Mouse (Mus musculus) forelimb bud, embryonic 11.5 days (tissue): ENCODE data around the gene Ctbp2.
A peak's percentile ranks its signal among the peaks of the same experiment; 100 is the strongest.

ENCODE experiments used
- DNase-seq: peaks from one replicate; pipeline ENCODE4 v3.0.0-alpha.2; 2012; ENCODE audit warnings: low read depth, low spot score

Gene Ctbp2

DNA sequence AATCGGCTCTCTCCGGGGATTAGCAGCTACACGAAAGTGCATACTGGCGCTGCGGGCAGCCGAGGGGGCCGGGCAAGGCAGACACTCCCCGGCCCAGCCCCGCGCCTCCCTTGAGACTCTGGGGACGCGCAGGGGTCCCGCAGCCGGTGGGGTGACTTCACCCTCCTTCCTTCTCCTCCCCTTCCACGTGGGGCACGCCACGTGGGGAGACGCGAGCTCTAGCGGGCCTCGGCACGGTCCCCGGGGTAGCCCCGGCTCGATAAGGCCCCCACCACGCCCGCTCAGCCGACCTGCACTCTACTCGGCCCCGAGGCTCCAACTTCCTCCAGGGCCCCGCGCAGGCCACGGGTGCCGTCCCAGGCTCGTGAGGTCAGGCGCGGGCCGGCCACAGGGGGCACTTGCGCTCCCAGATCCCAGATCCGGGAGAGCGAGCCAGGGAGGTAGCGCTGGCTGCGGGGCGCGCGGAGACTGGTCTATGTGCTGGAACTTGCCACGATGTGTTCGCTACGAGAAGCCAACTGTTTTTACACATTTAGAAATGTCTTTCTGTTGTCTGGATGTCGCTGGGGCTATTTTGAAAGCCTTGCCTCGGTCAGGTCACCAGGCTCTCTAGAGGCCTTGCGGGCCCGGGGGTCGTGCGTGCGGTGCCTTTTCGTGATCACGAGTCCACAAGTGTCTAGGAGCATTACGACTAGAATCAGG is at the start of gene Ctbp2:
Ctbp2 (minus strand) TSS at position 356 of the 702 bp plus-strand sequence.
- DNase-seq: peak; percentile 79

DNA sequence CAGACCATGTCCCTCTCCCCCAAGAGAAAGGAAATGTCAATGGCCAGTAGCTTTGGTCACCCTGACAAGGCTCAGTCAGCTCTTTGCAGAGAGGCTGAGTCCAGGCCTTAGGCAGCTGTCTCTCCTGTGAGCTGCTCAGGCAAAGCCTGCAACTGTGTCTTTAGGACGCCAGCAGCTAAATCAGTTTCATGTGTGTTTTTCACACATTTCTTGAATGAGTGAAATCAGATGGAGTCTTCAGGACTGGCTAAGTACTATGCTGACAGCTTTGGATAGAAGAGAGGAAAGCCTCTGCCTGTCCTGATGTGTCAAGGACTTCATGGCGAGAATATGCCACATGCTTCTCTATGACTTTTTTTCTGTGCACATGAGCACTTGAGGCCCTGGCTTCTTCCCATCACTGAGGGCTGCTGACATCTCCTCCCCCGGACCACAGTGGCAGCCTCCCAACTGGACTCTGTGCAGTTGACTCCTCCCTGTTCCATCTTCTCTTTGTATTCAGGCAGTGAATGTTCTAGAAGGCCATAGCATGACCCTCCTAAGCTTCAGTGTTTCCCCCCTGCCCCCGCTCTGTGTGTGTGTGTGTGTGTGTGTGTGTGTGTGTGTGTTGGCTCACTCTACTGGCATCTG is 47.4 kb upstream of the Ctbp2 start:
- no peak for DNase-seq

GRCm38 (mm10) chr7:133168928-133169327 is 44.8 kb upstream of the Ctbp2 start:
- no peak for DNase-seq

- DNase-seq: no peak
Measured at GRCm38 (mm10) chr7:133167903-133168302, 43.7 kb upstream of the Ctbp2 start.

- DNase-seq: no peak
Measured at GRCm38 (mm10) chr7:133164770-133165169, 40.6 kb upstream of the Ctbp2 start.

GRCm38 (mm10) chr7:133163011-133163410 is 38.9 kb upstream of the Ctbp2 start:
- no peak for DNase-seq

DNA sequence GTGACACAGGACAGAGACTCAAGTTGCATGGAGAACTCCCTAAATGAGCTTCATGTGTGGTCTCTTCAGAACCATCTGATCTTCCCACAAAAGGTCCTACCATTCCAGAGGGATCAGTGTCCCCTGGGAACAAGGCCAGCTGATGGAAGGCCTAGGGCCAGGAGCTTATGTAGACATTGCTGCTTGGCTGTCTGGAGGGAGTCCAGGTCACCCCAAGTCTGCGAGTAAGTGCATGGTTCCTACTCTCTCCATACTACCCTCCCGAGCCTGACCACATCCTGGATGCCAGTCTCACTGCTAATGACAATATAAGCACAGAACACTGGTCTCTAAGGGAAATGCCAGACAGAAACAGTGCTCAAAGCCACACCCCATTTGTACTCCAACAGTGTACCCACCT is 38.0 kb upstream of the Ctbp2 start:
- DNase-seq: no peak

DNA sequence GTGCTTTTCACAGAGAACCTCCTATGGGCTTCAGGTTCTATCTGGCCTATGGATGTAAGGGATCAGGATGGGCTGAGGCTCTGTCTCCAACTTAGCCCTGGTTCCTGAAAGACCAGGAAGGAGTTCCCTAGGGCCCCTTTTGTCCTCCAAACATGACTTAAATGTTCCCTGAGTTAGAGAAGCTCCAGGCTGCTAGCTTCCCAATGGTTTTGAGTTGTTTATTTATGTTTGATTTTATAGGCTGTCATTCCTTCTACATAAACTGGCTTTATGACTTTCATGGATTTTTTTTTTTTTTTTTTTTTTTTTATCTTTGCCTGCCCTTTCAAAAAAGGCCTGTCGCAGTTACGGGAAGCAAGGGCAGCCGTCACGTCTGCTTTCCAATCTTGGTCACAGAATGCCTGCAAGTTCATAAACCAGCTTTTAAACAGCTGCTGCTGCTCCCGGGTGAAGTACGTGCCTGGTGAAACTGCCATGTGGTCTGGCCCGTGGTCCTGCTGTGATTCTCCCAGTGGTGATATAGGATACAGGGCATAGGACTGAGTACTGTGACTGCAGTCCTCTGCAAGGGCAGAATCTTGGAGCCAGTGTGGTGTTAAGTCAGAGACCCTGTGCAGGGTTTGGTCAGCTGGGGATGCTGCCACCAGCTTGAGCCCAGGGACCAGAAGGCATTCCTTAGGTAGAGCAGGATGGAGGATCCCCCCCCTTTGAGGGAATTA is 37.4 kb upstream of the Ctbp2 start:
- peak; percentile 30 for DNase-seq

- no peak for DNase-seq
Measured at GRCm38 (mm10) chr7:133159519-133159918, 35.4 kb upstream of the Ctbp2 start.

DNA sequence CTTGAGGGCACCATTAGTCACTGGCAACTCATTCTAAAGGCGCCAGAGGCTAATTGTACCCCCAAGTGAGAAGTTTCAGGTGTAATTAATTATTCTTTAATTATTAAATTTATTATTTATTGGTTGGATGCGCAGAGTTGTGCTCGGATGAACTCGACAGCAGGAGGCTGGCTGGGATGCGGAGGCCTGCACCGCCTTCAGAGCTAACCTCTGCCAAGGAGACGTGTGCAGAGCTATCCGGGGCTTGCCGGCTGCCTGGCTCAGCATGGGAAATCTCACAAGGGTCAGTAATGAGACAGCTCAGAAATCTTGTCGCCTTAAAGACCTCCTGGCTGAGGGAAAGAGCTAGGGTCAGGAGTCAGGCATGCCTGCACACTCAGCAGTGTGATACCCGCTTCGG is 31.5 kb upstream of the Ctbp2 start:
- DNase-seq: no peak

DNA sequence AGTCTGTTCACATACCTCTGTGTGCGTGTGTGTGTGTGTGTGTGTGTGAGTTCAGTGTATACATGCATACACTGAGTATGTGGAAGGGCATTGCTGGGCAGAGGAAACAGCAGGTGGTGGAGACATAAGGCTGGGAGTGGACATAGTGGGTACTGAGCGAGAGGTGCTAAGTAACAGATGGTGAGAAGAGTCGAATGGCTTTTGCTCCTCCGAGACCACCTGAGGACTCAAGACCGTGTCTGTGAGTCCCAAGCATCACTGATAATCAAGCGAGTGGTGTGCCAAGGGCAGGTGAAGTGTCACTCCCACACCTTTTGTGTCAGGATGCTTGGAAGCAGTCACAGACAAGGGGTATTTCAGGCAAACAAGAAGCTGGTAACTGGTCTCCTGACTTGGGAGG is 30.7 kb upstream of the Ctbp2 start:
- DNase-seq: no peak

GRCm38 (mm10) chr7:133139689-133140336 is 15.7 kb upstream of the Ctbp2 start:
- DNase-seq: no peak

- DNase-seq: no peak
Measured at GRCm38 (mm10) chr7:133133552-133133951, 9.4 kb upstream of the Ctbp2 start.

- DNase-seq: no peak
Measured at GRCm38 (mm10) chr7:133132702-133133101, 8.5 kb upstream of the Ctbp2 start.

- DNase-seq: no peak
Measured at GRCm38 (mm10) chr7:133124701-133125485, 739 bp upstream of the Ctbp2 start.

- peak; percentile 85 for DNase-seq
Measured at GRCm38 (mm10) chr7:133123244-133123998, 733 bp downstream of the Ctbp2 start, which contains the start of gene Fgfr2. TSS of gene Fgfr2 (minus strand) at chr7:133123350.

DNA sequence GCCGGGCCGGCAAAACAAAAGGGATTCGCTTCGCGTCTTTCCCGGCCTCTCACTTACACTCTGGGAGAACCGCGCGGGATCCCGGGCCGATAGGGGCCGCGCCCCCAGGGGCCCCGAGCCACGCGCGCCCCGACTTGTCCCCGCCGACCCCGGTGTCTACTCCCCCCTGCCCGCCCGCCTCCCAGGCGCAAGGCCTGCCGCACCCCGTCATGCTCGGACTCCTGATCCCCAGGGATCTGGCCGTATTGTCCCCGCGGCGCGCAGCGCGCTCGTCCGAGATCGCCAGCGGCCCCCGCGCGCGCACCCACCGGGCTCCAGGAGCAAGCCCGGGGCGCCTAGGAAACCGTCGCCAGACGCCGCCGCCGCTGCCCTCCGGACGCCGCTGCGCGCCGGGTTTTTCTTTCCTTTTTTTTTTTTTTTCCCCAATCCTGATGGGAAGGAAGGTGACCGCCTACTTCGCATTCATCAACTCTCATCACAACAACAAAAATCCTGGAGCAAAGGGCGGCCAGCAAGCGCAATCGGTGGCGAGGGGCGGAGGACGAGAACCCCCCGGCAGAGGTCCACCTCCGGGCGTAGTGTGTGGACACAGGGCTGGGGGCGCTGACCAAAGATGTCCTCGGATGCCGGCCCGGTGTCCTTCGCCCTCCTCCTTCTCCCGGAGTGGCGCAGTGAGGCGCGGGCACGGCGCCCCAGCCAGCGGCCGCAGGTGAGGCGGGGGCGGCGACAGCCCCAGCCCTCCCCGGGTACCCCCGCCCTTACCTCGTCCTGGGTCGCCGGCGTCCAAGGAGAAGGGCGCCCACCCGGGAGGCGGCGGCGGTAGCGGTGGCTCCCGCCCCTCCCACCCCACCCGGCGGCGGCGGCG is 1.5 kb downstream of the Ctbp2 start:
- peak; percentile 40 for DNase-seq

GRCm38 (mm10) chr7:133121661-133122378 is 2.3 kb downstream of the Ctbp2 start:
- DNase-seq: peak; percentile 36

DNA sequence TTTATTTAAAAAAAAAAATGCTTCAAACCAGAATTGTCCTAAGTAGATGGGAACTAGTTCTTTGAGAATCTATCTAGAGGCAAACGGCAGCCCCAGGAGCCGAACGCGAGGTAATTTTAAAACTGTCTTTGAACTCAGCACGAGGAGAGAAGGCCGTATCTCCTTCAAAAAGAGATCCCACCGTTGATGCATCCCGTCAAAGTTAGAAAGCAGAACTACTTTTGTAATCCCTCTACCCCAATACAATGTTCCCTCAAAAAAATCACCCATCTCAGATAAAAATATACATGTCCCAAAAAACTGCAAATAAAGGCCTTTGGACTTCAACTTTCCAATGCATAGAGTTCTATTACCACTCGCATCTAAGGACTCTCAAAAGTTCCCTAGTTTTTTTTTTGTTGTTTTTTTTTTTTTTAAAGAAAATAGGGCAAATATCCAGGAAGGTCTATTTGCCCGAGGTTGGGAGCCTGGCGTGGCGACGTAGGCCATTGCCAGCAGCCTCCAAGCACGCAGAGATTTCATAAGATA is 3.0 kb downstream of the Ctbp2 start:
- DNase-seq: no peak
